9 mouse cellular contexts compared by ENCODE assay signal in genomic region chr2:180117485-180118194, GRCm38 (mm10). TPM values are rescaled to one million over a fixed set of nuclear protein-coding genes. Genes with fewer than 3 reads are reported as not detected.
A peak's percentile ranks its signal among the peaks of the same experiment; 100 is the strongest.
DNase-seq lines count a peak whose midpoint lies in the region; ATAC-seq and TF ChIP-seq lines count a peak whose summit lies in the region.
"Had no signal": no experiment of that assay in that cellular context is flagged by ENCODE, and none has a peak within 500 bp of the region (broad histone marks: within the 10 kb centered on the region; RNA-seq: fewer than 3 reads in every experiment).

No protein-coding gene starts in this region.

- no peak for TF ChIP-seq RAD21 in MEL (IDR thresholded peaks at IDR 0.05; ENCODE audit: low read depth, low read length)

- H3K79me2 ChIP-seq in MEL (ENCODE audit: control insufficient read depth, insufficient read depth, low read length, poor library complexity) = peaks cover 18% of the 10 kb centered on the region

- peak overlapping the region; percentile 86; the same call in 1 of the 2 replicates for H3K4me2 ChIP-seq in liver, embryonic 12.5 days
- H3K4me2 ChIP-seq in neural tube, embryonic 13.5 days = peak overlapping the region; percentile 93

- H3K4me1 ChIP-seq in heart, embryonic 10.5 days = peaks cover 57% of the 10 kb centered on the region
- peaks cover 31 to 46% of the 10 kb centered on the region in 2 experiments for H3K4me1 ChIP-seq in MEL (ENCODE audit: control insufficient read depth in 1 of 2, insufficient read depth in 2 of 2, low read length in 2 of 2)
- peaks cover 44% of the 10 kb centered on the region for H3K4me1 ChIP-seq in liver, embryonic 12.5 days
- H3K4me1 ChIP-seq in neural tube, embryonic 13.5 days (replicated peaks) = peaks cover 56% of the 10 kb centered on the region

- H3K9me3 ChIP-seq in heart, embryonic 10.5 days = no peaks in the 10 kb centered on the region
- H3K9me3 ChIP-seq in MEL (replicated peaks; ENCODE audit: insufficient read depth, low read length) = no peaks in the 10 kb centered on the region
- no peaks in the 10 kb centered on the region for H3K9me3 ChIP-seq in liver, embryonic 12.5 days (replicated peaks)
- no peaks in the 10 kb centered on the region for H3K9me3 ChIP-seq in neural tube, embryonic 13.5 days

- peak overlapping the region; percentile 69; the same call in 1 of the 2 replicates for H3K9ac ChIP-seq in MEL (ENCODE audit: control insufficient read depth, low read depth, low read length, poor library complexity, severe bottlenecking)
- no peak overlapping the region for H3K9ac ChIP-seq in liver, embryonic 12.5 days
- H3K9ac ChIP-seq in neural tube, embryonic 13.5 days = peak overlapping the region; percentile 63; the same call in 1 of the 2 replicates

- no peak for TF ChIP-seq EP300 in MEL (IDR thresholded peaks at IDR 0.05; ENCODE audit: low read depth in 1 of 2, low read length in 2 of 2)

- no peak overlapping the region for H3K4me3 ChIP-seq in heart, embryonic 10.5 days
- H3K4me3 ChIP-seq in MEL (ENCODE audit: control insufficient read depth in 1 of 2, insufficient read depth in 1 of 2, low read depth in 2 of 2, low read length in 2 of 2) = no peak overlapping the region
- H3K4me3 ChIP-seq in liver, embryonic 12.5 days = no peak overlapping the region
- H3K4me3 ChIP-seq in neural tube, embryonic 13.5 days = 0 out of 2 replicates have a peak overlapping the region, but pooled peaks have one; percentile 90

- peaks cover 7% of the 10 kb centered on the region; the same call in 1 of the 2 replicates for H3K27me3 ChIP-seq in heart, embryonic 10.5 days (ENCODE audit: insufficient read depth, poor library complexity, severe bottlenecking)
- H3K27me3 ChIP-seq in MEL (ENCODE audit: control insufficient read depth in 1 of 2, insufficient read depth in 2 of 2, low read length in 2 of 2) = no peaks in the 10 kb centered on the region
- peaks cover 36% of the 10 kb centered on the region for H3K27me3 ChIP-seq in liver, embryonic 12.5 days (replicated peaks)
- no peaks in the 10 kb centered on the region for H3K27me3 ChIP-seq in neural tube, embryonic 13.5 days

- no peak for TF ChIP-seq POLR2A in MEL (IDR thresholded peaks at IDR 0.05; ENCODE audit: control insufficient read depth in 1 of 2, insufficient read depth in 1 of 2, low read depth in 1 of 2, low read length in 2 of 2, poor library complexity in 1 of 2)

- no peak for ATAC-seq in liver, embryonic 12.5 days
- ATAC-seq in neural tube, embryonic 13.5 days (ENCODE audit: low read depth) = peak; percentile 32
- ATAC-seq in megakaryocyte progenitor cell, adult 5-6 weeks (replicated peaks; ENCODE audit: poor library complexity) = no peak

- TF ChIP-seq CTCF in MEL (IDR thresholded peaks at IDR 0.05 in 2 of 3, conservative IDR thresholded peaks at IDR 0.05 in 1 of 3; ENCODE audit: control insufficient read depth in 1 of 3, insufficient read depth in 1 of 3, low read depth in 2 of 3, low read length in 3 of 3, poor library complexity in 1 of 3, severe bottlenecking in 1 of 3) = no peak

- no peaks in the 10 kb centered on the region for H3K36me3 ChIP-seq in heart, embryonic 10.5 days
- peaks cover 9 to 41% of the 10 kb centered on the region in 2 experiments; a peak in 3 of 4 replicates for H3K36me3 ChIP-seq in MEL (ENCODE audit: control insufficient read depth in 1 of 2, insufficient read depth in 2 of 2, low read length in 2 of 2)
- H3K36me3 ChIP-seq in liver, embryonic 12.5 days = no peaks in the 10 kb centered on the region
- H3K36me3 ChIP-seq in neural tube, embryonic 13.5 days = no peaks in the 10 kb centered on the region

- WGBS in heart, embryonic 10.5 days = 13% methylated on average over 13 of the region's 13 CpGs
- WGBS in liver, embryonic 12.5 days (ENCODE audit: insufficient replicate concordance) = 18% methylated on average over 13 of the region's 13 CpGs
- WGBS in neural tube, embryonic 13.5 days = 7% methylated on average over 13 of the region's 13 CpGs

- DNase-seq in heart, adult 11 months = peak; percentile 93
- DNase-seq in heart, embryonic 10.5 days (ENCODE audit: low spot score) = no peak
- DNase-seq in MEL (ENCODE audit: low read depth, low spot score) = no peak
- DNase-seq in embryo, embryonic 9.5 days (ENCODE audit: extremely low spot score) = peak; percentile 72
- peak; percentile 33 for DNase-seq in heart, postnatal 4 days

- H3K27ac ChIP-seq in heart, embryonic 10.5 days = no peak overlapping the region
- no peak overlapping the region for H3K27ac ChIP-seq in MEL (ENCODE audit: control insufficient read depth, low read depth, low read length)
- no peak overlapping the region for H3K27ac ChIP-seq in liver, embryonic 12.5 days
- peak overlapping the region; percentile 88 for H3K27ac ChIP-seq in neural tube, embryonic 13.5 days (replicated peaks)

TF ChIP-seq in MEL, 35 proteins besides CTCF, POLR2A, EP300 and RAD21:
- no peak for TF ChIP-seq NELFE (IDR thresholded peaks at IDR 0.05; ENCODE audit: low read depth, low read length)
- no peak for TF ChIP-seq POLR2AphosphoS2 (IDR thresholded peaks at IDR 0.05; ENCODE audit: low read length)
- no peak for TF ChIP-seq MAX (IDR thresholded peaks at IDR 0.05; ENCODE audit: low read length)
- TF ChIP-seq MYC (IDR thresholded peaks at IDR 0.05; ENCODE audit: low read depth, low read length) = no peak
- TF ChIP-seq MYB (IDR thresholded peaks at IDR 0.05; ENCODE audit: low read depth, low read length) = no peak
- no peak for TF ChIP-seq ZNF384 (IDR thresholded peaks at IDR 0.05; ENCODE audit: low read depth, low read length)
- no peak for TF ChIP-seq USF1 (IDR thresholded peaks at IDR 0.05; ENCODE audit: low read depth, low read length)
- TF ChIP-seq MAFK (IDR thresholded peaks at IDR 0.05; ENCODE audit: borderline replicate concordance, low read depth, low read length) = no peak
- no peak for TF ChIP-seq GATA1 (IDR thresholded peaks at IDR 0.05; ENCODE audit: low read depth, low read length)
- TF ChIP-seq ZMIZ1 (IDR thresholded peaks at IDR 0.05; ENCODE audit: low read depth, low read length) = no peak
- no peak for TF ChIP-seq HCFC1 (IDR thresholded peaks at IDR 0.05; ENCODE audit: low read depth, low read length)
- TF ChIP-seq POLR2AphosphoS5 (IDR thresholded peaks at IDR 0.05; ENCODE audit: borderline replicate concordance, low read depth, low read length) = no peak
- TF ChIP-seq SIN3A (IDR thresholded peaks at IDR 0.05; ENCODE audit: low read length) = no peak
- no peak for TF ChIP-seq GABPA (IDR thresholded peaks at IDR 0.05; ENCODE audit: low read depth, low read length)
- TF ChIP-seq TBP (IDR thresholded peaks at IDR 0.05; ENCODE audit: low read depth, low read length) = no peak
- no peak for TF ChIP-seq E2F4 (IDR thresholded peaks at IDR 0.05; ENCODE audit: borderline replicate concordance, low read depth, low read length)
- no peak for TF ChIP-seq MAZ (IDR thresholded peaks at IDR 0.05; ENCODE audit: low read depth, low read length)
- no peak for TF ChIP-seq CHD2 (IDR thresholded peaks at IDR 0.05; ENCODE audit: low read length)

RNA-seq across cellular contexts. Expression of gene Osbpl2, which starts 1.5 kb away (rescaled TPM):
- polyA plus RNA-seq in heart, embryonic 10.5 days (2016; fragmentation: Nextera tagmentation; extraction: Ambion mirVana) = 29.7 and 38.0 TPM in 2 replicates
- 13.3 and 18.9 TPM in 2 replicates for total RNA-seq in MEL (2012; rRNA removed)
- 10 to 100 TPM in 1 of 2 experiments, not detected in 1; 25.5 TPM for polyA plus RNA-seq in MEL (2012; ENCODE audit: insufficient read depth in 1 of 2, insufficient read length in 2 of 2, low read depth in 1 of 2, low replicate concordance in 2 of 2, missing spikeins in 1 of 2)
- total RNA-seq in heart, postnatal 4 days (2021) = 10 to 100 TPM; 28.5 to 28.6 TPM
- 13.5 and 15.5 TPM in 2 replicates for polyA plus RNA-seq in liver, embryonic 12.5 days (2016; fragmentation: Nextera tagmentation; extraction: Ambion mirVana)
- polyA plus RNA-seq in neural tube, embryonic 13.5 days (2015; fragmentation: Nextera tagmentation; extraction: Ambion mirVana) = 61.2 and 64.5 TPM in 2 replicates
- 20.0 and 22.2 TPM in 2 replicates for total RNA-seq in megakaryocyte progenitor cell, adult 5-6 weeks (2015)
- total RNA-seq in megakaryocyte progenitor cell, adult 5-6 weeks (2017) = 35.8 and 40.8 TPM in 2 replicates

RNA-seq across cellular contexts. Expression of gene Hrh3, which starts 13.4 kb away (rescaled TPM):
- polyA plus RNA-seq in heart, embryonic 10.5 days (2016; fragmentation: Nextera tagmentation; extraction: Ambion mirVana) = 0.10 TPM in 1 of 2 replicates, not detected in the other
- total RNA-seq in MEL (2012; rRNA removed) = not detected in 2 replicates
- polyA plus RNA-seq in MEL (2012; ENCODE audit: insufficient read depth in 1 of 2, insufficient read length in 2 of 2, low read depth in 1 of 2, low replicate concordance in 2 of 2, missing spikeins in 1 of 2) = not detected
- total RNA-seq in heart, postnatal 4 days (2021) = not detected
- polyA plus RNA-seq in liver, embryonic 12.5 days (2016; fragmentation: Nextera tagmentation; extraction: Ambion mirVana) = not detected in 2 replicates
- 2.5 TPM in 2 replicates for polyA plus RNA-seq in neural tube, embryonic 13.5 days (2015; fragmentation: Nextera tagmentation; extraction: Ambion mirVana)
- total RNA-seq in megakaryocyte progenitor cell, adult 5-6 weeks (2015) = not detected in 2 replicates
- total RNA-seq in megakaryocyte progenitor cell, adult 5-6 weeks (2017) = not detected in 2 replicates
- polyA plus RNA-seq: heart, embryonic 14.5 days had no signal

RNA-seq across cellular contexts. Expression of gene Mtg2, which starts 47.3 kb away (rescaled TPM):
- polyA plus RNA-seq in heart, embryonic 10.5 days (2016; fragmentation: Nextera tagmentation; extraction: Ambion mirVana) = 28.2 and 29.7 TPM in 2 replicates
- 35.2 and 41.2 TPM in 2 replicates for total RNA-seq in MEL (2012; rRNA removed)
- polyA plus RNA-seq in MEL (2012; ENCODE audit: insufficient read depth in 1 of 2, insufficient read length in 2 of 2, low read depth in 1 of 2, low replicate concordance in 2 of 2, missing spikeins in 1 of 2) = 10 to 100 TPM in 1 of 2 experiments, not detected in 1; 30.9 TPM
- 10 to 100 TPM; 14.2 to 16.5 TPM for total RNA-seq in heart, postnatal 4 days (2021)
- 17.6 and 18.0 TPM in 2 replicates for polyA plus RNA-seq in liver, embryonic 12.5 days (2016; fragmentation: Nextera tagmentation; extraction: Ambion mirVana)
- polyA plus RNA-seq in neural tube, embryonic 13.5 days (2015; fragmentation: Nextera tagmentation; extraction: Ambion mirVana) = 31.5 and 32.9 TPM in 2 replicates
- 6.4 and 9.3 TPM in 2 replicates for total RNA-seq in megakaryocyte progenitor cell, adult 5-6 weeks (2015)
- 12.2 and 14.0 TPM in 2 replicates for total RNA-seq in megakaryocyte progenitor cell, adult 5-6 weeks (2017)

RNA-seq across cellular contexts. Expression of gene Adrm1, which starts 53.6 kb away (rescaled TPM):
- 202 and 240 TPM in 2 replicates for polyA plus RNA-seq in heart, embryonic 10.5 days (2016; fragmentation: Nextera tagmentation; extraction: Ambion mirVana)
- total RNA-seq in MEL (2012; rRNA removed) = 287 and 295 TPM in 2 replicates
- polyA plus RNA-seq in MEL (2012; ENCODE audit: insufficient read depth in 1 of 2, insufficient read length in 2 of 2, low read depth in 1 of 2, low replicate concordance in 2 of 2, missing spikeins in 1 of 2) = 100 to 1,000 TPM in 1 of 2 experiments, not detected in 1; 312 TPM
- 100 to 1,000 TPM; 103 to 104 TPM for total RNA-seq in heart, postnatal 4 days (2021)
- polyA plus RNA-seq in liver, embryonic 12.5 days (2016; fragmentation: Nextera tagmentation; extraction: Ambion mirVana) = 176 and 189 TPM in 2 replicates
- 190 and 208 TPM in 2 replicates for polyA plus RNA-seq in neural tube, embryonic 13.5 days (2015; fragmentation: Nextera tagmentation; extraction: Ambion mirVana)
- total RNA-seq in megakaryocyte progenitor cell, adult 5-6 weeks (2015) = 67.6 and 85.2 TPM in 2 replicates
- total RNA-seq in megakaryocyte progenitor cell, adult 5-6 weeks (2017) = 52.9 and 84.5 TPM in 2 replicates

Comparison
In these comparisons a context has a peak if more than half of its experiments do, and no peak if none do; other contexts are left out.
1. DNase-seq: peak in heart, adult 11 months (single experiment), embryo, embryonic 9.5 days (single experiment) and heart, postnatal 4 days (single experiment); none in heart, embryonic 10.5 days (single experiment) and MEL (single experiment).